Mouse (Mus musculus) neural tube, embryonic 11.5 days (tissue): Measurements from ENCODE around the gene 9130213A22Rik. TPM values are rescaled to one million over a fixed set of nuclear protein-coding genes. Genes with fewer than 3 reads are reported as not detected.

ENCODE experiments used
- ATAC-seq: fragments of 200-750 bp; cut with Nextera tagmentation; 2 replicates; pipeline ENCODE4 v1.8.0; 2017; ENCODE audit warnings: moderate number of reproducible peaks, mild to moderate bottlenecking, moderate TSS enrichment, moderate library complexity; ENCODE audit not compliant: insufficient read depth, low FRiP score, low TSS enrichment
- DNase-seq: peaks from one replicate; pipeline ENCODE4 v3.0.0-alpha.2; 2015; ENCODE audit warnings: low spot score
- H3K27ac ChIP-seq: fragments of 300-500 bp; sonication (generic); 2 replicates; pipeline ENCODE4 v1.5.1; 2014; ENCODE audit warnings: low read depth, mild to moderate bottlenecking, low read length
- H3K27me3 ChIP-seq: fragments of 300-500 bp; sonication (generic); 2 replicates; pipeline ENCODE4 v1.6.1; 2014; ENCODE audit warnings: mild to moderate bottlenecking, low read length, mixed read lengths; ENCODE audit not compliant: control insufficient read depth, insufficient read depth
- H3K36me3 ChIP-seq: fragments of 300-500 bp; sonication (generic); 2 replicates; pipeline ENCODE4 v1.6.1; 2014; ENCODE audit warnings: mild to moderate bottlenecking, low read length, moderate library complexity, mixed read lengths; ENCODE audit not compliant: control insufficient read depth, insufficient read depth
- H3K4me1 ChIP-seq: fragments of 300-500 bp; sonication (generic); 2 replicates; pipeline ENCODE4 v1.6.1; 2014; ENCODE audit warnings: low read length, mixed read lengths; ENCODE audit not compliant: control insufficient read depth, insufficient read depth
- H3K4me2 ChIP-seq: fragments of 300-500 bp; sonication (generic); 2 replicates; pipeline ENCODE4 v1.6.1; 2014; ENCODE audit warnings: low read depth, mild to moderate bottlenecking, moderate library complexity
- H3K4me3 ChIP-seq: fragments of 300-500 bp; sonication (generic); 2 replicates; pipeline ENCODE4 v1.5.1; 2014; ENCODE audit warnings: low read depth, low read length
- H3K9ac ChIP-seq: fragments of 300-500 bp; sonication (generic); 2 replicates; pipeline ENCODE4 v1.6.1; 2014; ENCODE audit warnings: mild to moderate bottlenecking, low read length
- H3K9me3 ChIP-seq: fragments of 300-500 bp; sonication (generic); 2 replicates; pipeline ENCODE4 v1.6.1; 2016; ENCODE audit warnings: low read length; ENCODE audit not compliant: control insufficient read depth
- WGBS: fragments of 180-500 bp; shearing (Covaris S2); extraction: QIAGEN DNeasy Blood & Tissue Kit; methylation state at CpG from one replicate; pipeline ENCODE4 v1.1.7; 2014; 5-methylcytosine and 5-hydroxymethylcytosine counted together
- polyA plus RNA-seq: library from polyadenylated mRNA; unstranded; fragments of >200 nt; fragmentation: Nextera tagmentation; extraction: Ambion mirVana; gene quantifications from 2 replicates; pipeline ENCODE4 v1.2.1, GENCODE M21; 2014

9130213A22Rik gene
- polyA plus RNA-seq, 1 experiment from 2014 or later = not detected

DNA sequence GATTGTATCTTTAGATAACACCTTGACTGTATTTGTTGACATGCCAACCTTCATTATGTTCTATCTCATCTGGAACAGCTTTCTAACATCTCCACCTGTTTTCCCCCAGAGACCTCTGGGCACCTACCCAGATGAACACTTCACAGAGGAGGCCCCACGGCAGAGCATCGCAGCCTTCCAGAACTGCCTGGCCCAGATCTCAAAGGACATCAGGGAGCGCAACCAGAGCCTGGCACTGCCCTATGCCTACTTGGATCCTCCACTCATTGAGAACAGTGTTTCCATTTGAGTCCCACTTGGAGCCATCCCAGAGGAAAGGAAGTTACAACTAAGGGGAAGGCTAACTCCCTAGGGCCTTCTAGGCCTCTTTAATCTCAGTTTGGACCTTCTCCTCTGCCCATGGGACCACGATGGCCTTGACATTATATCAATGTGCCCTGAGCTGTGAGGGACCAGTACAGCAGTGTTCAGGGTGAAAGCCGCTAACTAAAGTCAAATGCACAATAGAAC is 26.1 kb upstream of the 9130213A22Rik start:
- Histone ChIP-seq H3K36me3 (no peaks in the 10 kb centered on the region), H3K4me2 (no peak overlapping the region), H3K9ac (no peak overlapping the region), H3K4me1 (no peaks in the 10 kb centered on the region), H3K9me3 (no peaks in the 10 kb centered on the region), H3K27me3 (no peaks in the 10 kb centered on the region), H3K27ac (no peak overlapping the region), H3K4me3 (no peak overlapping the region)
- WGBS = 88% methylated on average over 5 of the region's 5 CpGs
- ATAC-seq = no peak
- no peak for DNase-seq

DNA sequence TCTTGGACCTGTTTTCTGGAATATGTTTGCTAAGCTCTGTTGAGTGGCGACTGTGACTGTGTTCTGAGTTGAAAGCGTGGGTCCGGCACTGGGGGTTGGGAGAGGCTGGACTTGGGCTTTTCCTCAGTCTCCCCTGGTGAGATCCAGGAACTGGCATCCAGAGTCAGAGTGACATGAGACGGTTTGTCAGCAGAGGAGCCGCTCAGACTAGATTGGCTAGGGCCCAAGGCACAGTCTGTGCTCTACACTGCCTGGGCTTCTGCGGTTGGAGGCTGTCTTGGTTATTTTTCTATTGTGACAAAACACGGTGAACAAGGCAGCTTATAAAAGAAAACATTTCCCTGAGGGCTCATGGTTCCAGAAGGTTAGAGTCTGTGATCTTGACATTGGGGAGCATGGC is 25.2 kb upstream of the 9130213A22Rik start:
- no peaks in the 10 kb centered on the region for H3K4me1 ChIP-seq
- no peak overlapping the region for H3K4me3 ChIP-seq
- no peak overlapping the region for H3K9ac ChIP-seq
- no peak overlapping the region for H3K27ac ChIP-seq
- 81% methylated on average over 7 of the region's 7 CpGs for whole genome bisulfite sequencing
- H3K36me3 ChIP-seq = no peaks in the 10 kb centered on the region
- DNase-seq (no peak), ATAC-seq (no peak)
- H3K27me3 ChIP-seq = no peaks in the 10 kb centered on the region
- H3K4me2 ChIP-seq = no peak overlapping the region
- no peaks in the 10 kb centered on the region for H3K9me3 ChIP-seq

DNA sequence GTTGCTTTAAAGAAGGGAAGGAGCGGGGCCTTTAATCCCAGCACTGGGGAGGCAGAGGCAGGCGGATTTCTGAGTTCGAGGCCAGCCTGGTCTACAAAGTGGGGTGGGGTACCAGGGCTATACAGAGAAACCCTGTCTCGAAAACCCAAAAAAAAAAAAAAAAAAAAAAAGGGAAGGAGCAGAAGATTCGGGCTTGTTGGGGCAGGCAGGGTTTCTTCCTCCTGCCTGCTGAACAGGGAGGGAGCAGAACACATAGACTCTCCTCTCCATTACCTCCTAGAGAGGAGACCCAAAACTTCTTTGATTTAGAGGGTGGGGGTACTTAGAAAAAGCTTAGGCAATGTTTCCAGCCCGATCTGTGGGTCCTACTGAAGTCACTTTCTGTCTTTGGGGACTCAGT is 13.0 kb upstream of the 9130213A22Rik start:
- ATAC-seq = no peak
- no peak overlapping the region for H3K27ac ChIP-seq
- no peaks in the 10 kb centered on the region for H3K9me3 ChIP-seq
- H3K4me3 ChIP-seq = no peak overlapping the region
- no peaks in the 10 kb centered on the region for H3K36me3 ChIP-seq
- 0 out of 2 replicates have a peak, but pooled peaks cover 3% of the 10 kb centered on the region for H3K27me3 ChIP-seq
- no peak for DNase-seq
- no peak overlapping the region for H3K9ac ChIP-seq
- H3K4me2 ChIP-seq = no peak overlapping the region
- H3K4me1 ChIP-seq = no peaks in the 10 kb centered on the region
- 83% methylated on average over 5 of the region's 6 CpGs for WGBS

DNA sequence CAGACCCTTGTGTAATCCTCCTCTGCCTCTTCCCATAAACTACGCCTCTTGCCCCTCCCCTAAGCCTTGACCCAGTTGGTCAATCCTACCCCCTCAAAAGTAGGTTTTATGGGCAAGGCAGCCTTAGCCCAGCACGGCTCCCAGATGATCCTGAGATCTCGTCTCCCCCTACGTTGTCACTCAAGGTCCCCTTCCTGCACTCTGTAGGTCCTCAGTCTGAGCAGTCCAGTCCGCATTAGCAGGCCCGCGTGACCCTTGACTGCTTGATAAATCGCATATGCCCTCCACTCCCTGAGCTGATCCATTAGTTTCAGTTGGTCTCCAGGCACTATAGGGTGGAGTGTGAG is 12.2 kb upstream of the 9130213A22Rik start:
- Histone ChIP-seq H3K4me3 (peak overlapping the region; percentile 29), H3K9ac (no peak overlapping the region), H3K36me3 (no peaks in the 10 kb centered on the region), H3K4me1 (no peaks in the 10 kb centered on the region), H3K4me2 (peak overlapping the region; percentile 51), H3K27me3 (0 out of 2 replicates have a peak, but pooled peaks cover 3% of the 10 kb centered on the region), H3K27ac (no peak overlapping the region), H3K9me3 (no peaks in the 10 kb centered on the region)
- ATAC-seq (no peak), DNase-seq (no peak)
- 29% methylated on average over 8 of the region's 8 CpGs for WGBS

DNA sequence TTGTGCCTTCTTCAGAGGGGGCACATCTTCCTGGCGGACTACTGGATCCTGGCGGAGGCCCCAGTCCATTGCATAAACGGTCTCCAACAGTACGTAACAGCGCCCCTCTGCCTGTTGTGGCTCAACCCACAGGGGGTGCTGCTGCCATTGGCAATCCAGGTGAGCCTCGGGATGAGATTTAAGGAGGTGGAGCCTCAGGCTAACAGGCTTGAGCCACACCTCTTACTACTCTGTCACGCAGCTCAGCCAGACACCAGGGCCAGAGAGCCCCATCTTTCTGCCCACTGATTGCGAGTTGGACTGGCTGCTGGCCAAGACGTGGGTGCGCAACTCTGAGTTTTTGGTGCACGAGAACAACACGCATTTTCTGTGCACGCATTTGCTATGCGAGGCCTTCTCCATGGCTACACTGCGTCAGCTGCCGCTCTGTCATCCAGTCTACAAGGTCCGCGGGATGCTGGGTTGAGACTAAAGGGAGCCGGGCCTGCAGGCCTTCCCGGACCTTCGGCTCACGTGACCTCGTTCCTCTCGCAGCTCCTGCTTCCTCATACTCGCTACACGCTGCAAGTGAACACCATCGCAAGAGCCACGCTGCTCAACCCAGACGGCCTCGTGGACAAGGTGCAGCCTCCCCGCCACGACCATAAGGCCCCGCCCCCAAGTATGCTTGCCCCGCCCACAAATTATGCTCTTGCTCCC is 11.7 kb upstream of the 9130213A22Rik start:
- H3K9me3 ChIP-seq = no peaks in the 10 kb centered on the region
- peak overlapping the region; percentile 51 for H3K4me2 ChIP-seq
- peak; percentile 60 for DNase-seq
- no peaks in the 10 kb centered on the region for H3K4me1 ChIP-seq
- 3% methylated on average over 34 of the region's 34 CpGs for WGBS
- peak; percentile 35 for ATAC-seq
- 0 out of 2 replicates have a peak, but pooled peaks cover 3% of the 10 kb centered on the region for H3K27me3 ChIP-seq
- H3K4me3 ChIP-seq = peak overlapping the region; percentile 29
- no peaks in the 10 kb centered on the region for H3K36me3 ChIP-seq
- H3K27ac ChIP-seq = no peak overlapping the region
- H3K9ac ChIP-seq = 0 out of 2 replicates have a peak overlapping the region, but pooled peaks have one; percentile 8

DNA sequence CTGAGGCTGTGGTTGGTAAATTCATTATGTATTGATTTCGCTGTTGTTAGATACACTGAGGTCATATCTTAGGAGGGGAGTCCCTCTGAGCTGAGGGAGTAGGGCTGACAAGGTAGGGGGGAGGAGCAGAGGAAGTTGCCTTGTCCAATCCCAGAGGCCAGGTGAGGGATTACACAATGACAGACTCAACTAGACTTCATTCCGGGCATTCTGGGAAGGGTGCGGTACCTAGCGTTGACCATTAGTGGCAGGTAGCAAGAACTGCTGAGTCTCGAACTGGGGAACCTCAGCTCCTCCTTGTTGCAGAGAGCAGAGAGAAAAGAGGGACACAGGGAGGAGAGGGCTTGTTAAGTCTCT is 11.2 kb upstream of the 9130213A22Rik start:
- H3K4me2 ChIP-seq = peak overlapping the region; percentile 51
- H3K4me3 ChIP-seq = no peak overlapping the region; the same call in 1 of the 2 replicates
- H3K9ac ChIP-seq = no peak overlapping the region
- ATAC-seq (no peak), DNase-seq (no peak)
- no peak overlapping the region for H3K27ac ChIP-seq
- 0 out of 2 replicates have a peak, but pooled peaks cover 3% of the 10 kb centered on the region for H3K27me3 ChIP-seq
- H3K4me1 ChIP-seq = no peaks in the 10 kb centered on the region
- no peaks in the 10 kb centered on the region for H3K9me3 ChIP-seq
- no peaks in the 10 kb centered on the region for H3K36me3 ChIP-seq
- 14% methylated on average over 5 of the region's 5 CpGs for WGBS

DNA sequence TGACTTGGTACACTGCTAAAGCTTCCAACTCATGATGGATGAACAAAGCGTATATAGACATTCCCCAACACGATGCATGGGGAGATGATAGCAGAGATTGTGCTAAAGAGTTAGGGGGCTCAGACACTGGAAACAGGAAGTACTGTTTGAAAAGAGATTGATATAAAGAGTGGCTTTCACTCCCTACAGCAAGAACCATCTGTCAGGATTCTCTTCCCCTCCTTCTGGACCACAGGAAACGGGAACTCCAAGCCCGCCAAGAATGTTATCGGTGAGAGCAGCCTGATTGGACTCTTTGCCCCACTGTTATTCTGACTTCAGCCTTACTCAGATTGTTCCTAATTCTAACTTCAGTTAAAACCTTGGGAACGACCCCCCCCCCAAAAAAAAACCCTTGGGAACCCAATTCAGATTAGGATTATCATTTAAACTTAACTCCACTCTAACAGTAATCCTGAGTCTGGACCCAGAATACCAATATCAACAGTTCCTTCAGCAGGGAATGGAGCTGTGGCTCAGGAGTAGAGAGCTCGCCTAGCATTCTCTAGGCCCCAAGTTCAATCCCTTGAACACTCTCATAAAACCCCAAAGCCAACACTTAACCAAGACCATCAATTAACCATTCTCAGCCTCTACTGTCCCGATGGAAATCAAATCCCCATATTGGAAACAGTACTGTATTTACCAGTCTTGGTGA is 6.2 kb upstream of the 9130213A22Rik start:
- Histone ChIP-seq H3K4me2 (no peak overlapping the region), H3K36me3 (no peaks in the 10 kb centered on the region), H3K27me3 (0 out of 2 replicates have a peak, but pooled peaks cover 3% of the 10 kb centered on the region), H3K4me1 (peaks cover 6% of the 10 kb centered on the region; the same call in 1 of the 2 replicates), H3K9ac (no peak overlapping the region), H3K4me3 (no peak overlapping the region), H3K9me3 (no peaks in the 10 kb centered on the region), H3K27ac (no peak overlapping the region)
- DNase-seq (no peak), ATAC-seq (no peak)
- 79% methylated on average over 8 of the region's 8 CpGs for WGBS

DNA sequence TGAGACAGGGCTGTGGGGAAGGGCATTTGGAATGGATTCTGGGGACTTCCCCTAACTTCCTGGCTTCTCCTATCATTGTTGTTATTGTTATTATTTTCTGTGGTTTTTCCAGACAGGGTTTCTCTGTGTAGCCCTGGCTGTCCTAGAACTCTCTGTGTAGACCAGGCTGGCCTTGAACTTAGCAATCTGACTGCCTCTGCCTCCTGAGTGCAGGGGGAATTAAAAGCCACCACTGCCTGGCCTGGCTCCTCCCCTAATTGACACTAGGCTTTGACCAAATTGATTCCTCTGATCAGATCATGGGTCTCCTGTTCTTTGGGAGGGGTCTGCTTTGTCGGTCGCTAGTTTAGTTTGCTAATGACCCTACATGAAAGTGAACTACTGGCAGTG is 4.3 kb upstream of the 9130213A22Rik start:
- Histone ChIP-seq H3K4me3 (no peak overlapping the region), H3K4me2 (no peak overlapping the region; the same call in 1 of the 2 replicates)
- 49% methylated on average over 2 of the region's 2 CpGs for WGBS

More for the DNA sequence above, 4.3 kb upstream of the 9130213A22Rik start:
- Histone ChIP-seq H3K27ac (no peak overlapping the region), H3K4me1 (peaks cover 8% of the 10 kb centered on the region), H3K9me3 (no peaks in the 10 kb centered on the region), H3K27me3 (no peaks in the 10 kb centered on the region), H3K9ac (no peak overlapping the region), H3K36me3 (no peaks in the 10 kb centered on the region)
- DNase-seq (no peak), ATAC-seq (no peak)
